Mouse (Mus musculus): Measurements from ENCODE around the gene Gm11034.

GRCm38 (mm10) chr8:72259862-72260261, 46.4 kb upstream of the Gm11034 start:
- TF ChIP-seq GATA1 (IDR thresholded peaks at IDR 0.05; ENCODE audit: low read length), result no peak
- TF ChIP-seq TAL1 (IDR thresholded peaks at IDR 0.05; ENCODE audit: low read length), result no peak

All from erythroblast, embryonic 14.5 days (primary cell).